Mouse (Mus musculus): ENCODE measurements around the gene Scn3a. TPM values are rescaled to one million over a fixed set of nuclear protein-coding genes. Genes with fewer than 3 reads are reported as not detected.

Scn3a gene
- total RNA-seq (2023) = not detected

GRCm38 (mm10) chr2:65566793-65567787 lies at the start of gene Scn3a:
TSS of gene Scn3a (minus strand) at chr2:65567627.

Other genes with a start within 250 kb of the Scn3a start
- not detected for gene Slc38a11, start 203.6 kb downstream of the Scn3a start, total RNA-seq (2023)
- gene Scn2a, start 53.1 kb upstream of the Scn3a start, total RNA-seq (2023) = not detected